Mouse (Mus musculus) megakaryocyte, embryonic 14.5 days (primary cell): ENCODE measurements around the gene Olfr575.

Experiments
- FLI1 ChIP-seq: IDR thresholded peaks from 2 replicates; pipeline ENCODE4 v1.6.1; 2012; ENCODE audit warnings: low read length, inconsistent platforms, mixed read lengths
- GATA1 ChIP-seq: IDR thresholded peaks from 3 replicates; pipeline ENCODE4 v1.6.1; 2012; ENCODE audit warnings: mixed read lengths, low read length, inconsistent platforms, borderline replicate concordance

- no peak for TF ChIP-seq GATA1
- no peak for TF ChIP-seq FLI1
Observed at GRCm38 (mm10) chr7:102917032-102917875, 41.3 kb downstream of the Olfr575 start, which contains the start of gene Olfr571.
